Mouse (Mus musculus) forebrain, embryonic 14.5 days (tissue): ENCODE results near the gene Bbc3. TPM values are rescaled to one million over a fixed set of nuclear protein-coding genes. Genes with fewer than 3 reads are reported as not detected.

Experiments used
- polyA plus RNA-seq: library from polyadenylated mRNA; unstranded; fragments of >200 nt; fragmentation: Nextera tagmentation; extraction: Ambion mirVana; gene quantifications from 2 replicates; pipeline ENCODE4 v1.2.1, GENCODE M21; 2014

Gene Bbc3
- polyA plus RNA-seq, 1 experiment from 2014 or later: 11.0 TPM

Other genes with a start within 250 kb of the Bbc3 start
- gene Zfp541, start 246.6 kb upstream of the Bbc3 start, polyA plus RNA-seq: 0.16 TPM in 1 of 2 replicates, not detected in the other
- 156 and 164 TPM in 2 replicates for gene Napa, start 209.9 kb upstream of the Bbc3 start, polyA plus RNA-seq
- 34.5 and 37.0 TPM in 2 replicates for gene Kptn, start 188.5 kb upstream of the Bbc3 start, polyA plus RNA-seq
- gene Slc8a2, start 178.6 kb upstream of the Bbc3 start, polyA plus RNA-seq: 0.85 and 0.94 TPM in 2 replicates
- gene Meis3, start 133.3 kb upstream of the Bbc3 start, polyA plus RNA-seq: 88.8 and 97.6 TPM in 2 replicates
- 9.4 and 10.8 TPM in 2 replicates for gene Dhx34, start 86.4 kb upstream of the Bbc3 start, polyA plus RNA-seq
- not detected in 2 replicates for gene C5ar2, start 64.2 kb upstream of the Bbc3 start, polyA plus RNA-seq
- gene C5ar1, start 48.9 kb upstream of the Bbc3 start, polyA plus RNA-seq: 0.89 and 1.3 TPM in 2 replicates
- 20.4 and 21.0 TPM in 2 replicates for gene Inafm1, start 34.8 kb upstream of the Bbc3 start, polyA plus RNA-seq
- 12.6 and 15.2 TPM in 2 replicates for gene Ccdc9, start 21.6 kb upstream of the Bbc3 start, polyA plus RNA-seq
- 253 and 259 TPM in 2 replicates for gene Sae1, start 79.4 kb downstream of the Bbc3 start, polyA plus RNA-seq
- gene Zc3h4, start 92.5 kb downstream of the Bbc3 start, polyA plus RNA-seq: 14.3 and 15.5 TPM in 2 replicates
- 67.2 and 75.4 TPM in 2 replicates for gene Tmem160, start 144.4 kb downstream of the Bbc3 start, polyA plus RNA-seq
- gene Npas1, start 169.3 kb downstream of the Bbc3 start, polyA plus RNA-seq: 2.4 and 3.4 TPM in 2 replicates